Mouse (Mus musculus) kidney, postnatal 10 days (tissue): ENCODE measurements around the gene Scrt2.
"Not testable (repeated sequence)": the region's sequence is repeated elsewhere in the genome, so short reads cannot be mapped to it uniquely, and the experiment has no call there.

Experiments used
- DNase-seq: peaks from one replicate; pipeline ENCODE4 v3.0.0; 2021; ENCODE audit warnings: mixed read lengths

Scrt2 gene

GRCm38 (mm10) chr2:152080685-152081541, at the start of gene Scrt2:
Gene Scrt2 (plus strand): TSS chr2:152081529.
- peak; percentile 34 for DNase-seq

DNA sequence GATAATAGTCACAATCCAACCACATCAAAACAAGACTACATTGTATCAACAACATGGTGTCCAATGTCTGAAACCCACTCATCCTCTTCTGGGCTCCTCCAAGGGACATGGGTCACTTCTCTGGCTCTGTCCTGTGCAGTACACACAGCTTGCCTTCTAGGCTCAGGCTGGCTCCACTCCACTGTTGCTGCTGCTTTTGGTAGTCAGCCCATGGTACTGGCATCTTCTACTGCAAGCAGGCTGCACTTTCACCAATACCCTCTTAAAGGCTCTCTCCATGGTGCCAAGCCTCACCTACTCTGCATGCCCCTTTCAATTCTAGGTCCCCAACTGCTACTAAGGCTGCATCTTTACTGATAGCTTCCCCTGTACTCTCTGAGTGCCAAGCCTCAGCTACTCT, 41.2 kb upstream of the Scrt2 start:
- DNase-seq, result no peak

DNA sequence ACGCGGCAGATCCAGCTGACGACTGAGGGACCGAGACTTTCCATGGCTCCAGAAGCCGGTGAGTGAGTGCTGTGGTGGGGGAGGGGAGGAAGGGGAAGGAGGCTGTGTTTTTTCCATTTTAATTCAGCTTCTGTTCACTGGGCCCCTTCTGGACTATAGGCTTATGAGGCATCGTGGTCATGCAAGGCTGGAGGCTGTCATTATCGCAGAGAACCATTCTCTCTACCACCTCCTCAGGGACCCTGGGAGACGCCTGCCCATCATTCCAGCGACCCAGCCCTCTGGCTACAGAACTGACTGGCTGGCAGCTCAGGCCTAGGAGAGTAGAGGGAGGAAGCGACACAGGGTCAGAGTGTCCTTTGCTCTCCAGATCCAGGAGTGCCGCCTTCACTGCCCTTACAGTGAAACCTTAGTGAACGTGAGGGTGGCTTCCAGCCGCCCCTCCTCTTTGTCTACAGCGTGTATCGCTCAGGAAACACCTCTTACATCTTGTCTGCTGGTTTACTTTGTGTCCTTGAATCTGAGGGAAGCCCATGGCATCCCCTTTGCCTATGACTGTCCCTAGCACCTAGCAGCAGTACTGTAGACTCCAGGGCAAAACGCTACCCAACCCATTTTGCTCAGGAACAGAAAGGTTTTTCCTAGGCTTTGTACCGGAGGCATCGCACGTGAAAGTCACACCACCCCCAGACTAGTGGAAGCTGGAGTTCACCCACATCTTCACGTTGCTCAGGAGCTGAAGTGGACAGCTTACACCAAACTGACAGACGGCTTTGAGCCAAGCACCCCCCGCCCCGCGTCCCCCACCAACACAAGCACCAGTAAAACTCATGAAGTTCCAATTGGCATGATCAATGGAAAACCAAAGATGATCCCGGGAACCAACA, 34.0 kb upstream of the Scrt2 start:
- no peak for DNase-seq

GRCm38 (mm10) chr2:152048003-152048980, 33.0 kb upstream of the Scrt2 start:
- DNase-seq, result peak; percentile 24

DNA sequence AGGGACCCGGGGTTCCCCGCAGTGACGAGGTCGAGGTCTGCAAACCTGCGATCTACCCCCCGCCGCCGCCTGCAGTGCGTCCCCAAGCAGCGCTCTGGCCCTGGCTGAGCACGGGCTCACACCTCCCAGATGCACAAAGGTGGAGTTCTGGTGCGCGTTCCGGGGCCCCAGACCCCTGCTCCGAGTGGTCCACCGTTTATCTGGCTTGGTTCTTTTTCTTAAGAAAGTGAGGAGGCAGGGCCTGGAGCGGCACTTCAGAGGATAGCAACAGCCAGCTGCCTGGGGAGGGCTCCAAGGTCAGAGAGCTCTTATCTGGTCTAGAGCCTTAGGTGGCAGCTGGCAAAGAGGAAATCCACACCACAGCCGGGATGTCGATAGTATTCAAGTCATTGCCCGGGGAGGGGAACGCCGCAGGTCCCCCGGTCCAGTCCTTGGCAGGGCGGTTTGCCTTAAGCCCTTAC, 32.3 kb upstream of the Scrt2 start:
- DNase-seq, result peak; percentile 13

DNA sequence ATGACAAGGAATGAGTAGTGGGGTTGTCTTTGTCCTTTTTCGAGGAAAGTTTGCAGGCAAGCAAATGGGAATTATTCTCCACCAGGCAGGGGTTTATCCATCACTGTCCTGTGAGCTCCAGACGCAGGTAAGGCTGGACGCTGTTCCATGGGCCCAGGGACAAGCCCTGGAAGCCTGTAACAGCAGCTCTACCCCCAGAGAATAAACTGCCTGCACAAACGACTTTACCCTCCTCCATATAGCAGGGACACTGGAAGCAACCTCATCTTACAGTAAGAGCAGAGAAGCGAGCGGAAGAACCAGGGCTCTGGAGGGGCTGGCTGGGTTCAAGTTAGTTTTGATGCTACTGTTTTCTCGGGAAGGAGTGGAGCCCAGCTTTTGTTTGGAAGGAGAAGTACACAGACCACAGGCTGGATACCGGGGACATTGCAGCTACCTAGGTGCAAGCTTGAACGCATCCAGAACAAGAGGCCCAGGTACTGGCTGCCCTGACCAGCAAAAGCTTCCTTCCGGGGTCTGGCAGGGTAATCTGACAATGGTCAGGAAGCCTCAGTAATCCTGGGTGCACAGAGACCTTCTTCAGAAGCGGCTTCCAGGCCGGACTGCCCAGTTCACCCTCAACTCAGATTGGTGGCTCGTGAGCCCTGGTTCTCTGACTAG, 31.6 kb upstream of the Scrt2 start:
- no peak for DNase-seq

DNA sequence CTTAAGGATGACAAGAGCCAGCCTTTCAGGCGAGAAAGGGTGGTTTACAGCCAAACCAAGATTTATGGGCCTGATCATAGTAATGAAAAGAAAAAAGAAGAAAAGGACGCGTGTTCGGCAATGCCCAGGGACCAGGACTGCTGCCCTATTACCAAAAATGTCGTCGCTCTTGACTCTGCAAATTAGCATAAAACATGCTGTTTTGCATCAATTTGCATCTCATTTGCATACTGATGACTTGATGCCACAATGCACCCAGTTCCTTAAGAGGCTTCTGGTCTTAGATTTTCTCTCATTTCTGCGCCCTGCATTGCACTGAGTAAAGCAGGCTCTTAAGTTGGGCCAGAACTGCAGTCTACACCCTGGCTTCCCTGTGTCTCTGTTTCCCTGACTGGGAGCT, 31.0 kb upstream of the Scrt2 start:
- no peak for DNase-seq

- DNase-seq, result no peak
These were observed 29.3 kb upstream of the Scrt2 start for GRCm38 (mm10) chr2:152051985-152052384.

DNA sequence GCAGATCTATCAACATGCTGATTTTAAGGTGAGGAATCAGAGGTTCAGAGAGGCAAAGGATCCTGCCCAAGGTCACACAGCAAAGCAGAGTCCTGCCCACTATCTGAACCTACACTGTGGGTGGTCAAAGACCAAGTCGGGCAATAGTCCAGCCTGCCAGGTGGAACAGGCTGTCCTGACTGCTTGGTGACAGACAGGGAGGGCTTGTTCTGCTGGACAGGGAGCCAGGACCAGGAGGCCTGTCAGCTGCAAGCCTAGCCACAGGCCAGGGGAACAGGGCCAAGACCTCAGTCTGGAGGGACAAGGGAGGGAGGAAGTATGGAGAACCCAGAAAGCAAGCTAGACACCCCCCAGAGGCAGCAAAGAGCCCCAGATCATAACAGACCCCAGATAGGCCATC, 25.9 kb upstream of the Scrt2 start:
- no peak for DNase-seq

DNA sequence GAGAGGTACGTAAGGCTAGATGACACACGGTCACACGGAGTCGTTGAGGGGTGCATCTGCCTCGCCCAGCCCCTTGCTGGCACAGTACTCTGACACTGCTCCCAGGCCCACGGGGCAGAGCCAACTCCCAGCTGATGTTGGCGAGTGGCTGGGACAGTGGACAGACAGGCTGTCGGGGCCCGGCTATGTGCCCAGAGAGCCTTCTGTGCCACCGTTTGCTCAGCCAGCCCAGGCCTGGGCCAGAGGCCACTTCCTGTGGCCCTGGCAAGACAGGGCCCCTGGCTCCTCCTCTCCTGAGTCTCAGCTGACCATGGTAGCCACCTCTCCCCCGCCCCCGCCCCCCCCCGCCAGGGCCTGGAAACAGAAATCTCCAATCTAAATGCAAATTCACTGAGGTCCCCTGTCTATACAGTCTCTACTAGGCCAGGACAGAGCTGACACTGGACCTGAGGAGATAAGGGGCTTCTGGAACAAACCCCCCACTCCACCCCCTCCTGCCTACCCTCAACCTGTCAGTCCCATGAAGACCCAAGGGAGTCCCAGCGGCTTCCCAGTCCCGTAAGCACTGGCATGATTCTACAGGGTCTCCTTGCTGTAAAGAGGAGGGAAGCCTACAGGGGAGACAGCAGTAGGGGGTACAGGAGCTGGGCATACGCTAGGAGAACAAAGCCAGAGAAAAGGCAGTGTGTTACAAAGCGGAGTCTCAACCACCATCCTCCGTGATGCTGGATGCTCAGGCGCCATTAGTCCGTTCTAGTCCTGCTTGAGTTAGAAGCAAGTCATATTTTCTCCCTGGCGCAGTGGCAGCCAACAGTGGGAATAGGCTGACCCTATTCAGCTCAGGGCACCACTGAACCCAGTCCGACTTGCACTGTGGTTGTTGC, 24.7 kb upstream of the Scrt2 start:
- DNase-seq, result no peak

DNA sequence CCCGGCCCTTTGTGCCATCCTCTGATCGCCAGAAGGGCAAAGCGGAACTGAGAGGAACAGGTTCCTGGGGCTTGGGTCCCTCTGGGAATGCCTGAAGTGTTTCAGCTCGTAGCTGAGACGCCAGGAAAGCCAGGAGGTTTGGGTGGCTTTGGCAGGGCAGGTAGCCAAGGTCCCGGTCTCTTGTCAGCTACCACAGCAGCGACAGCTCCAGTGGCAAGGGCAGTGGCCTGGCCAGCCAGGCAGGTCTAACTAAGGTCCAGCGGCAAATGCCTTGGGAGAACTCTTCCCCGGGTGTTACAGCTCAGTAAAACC, 24.1 kb upstream of the Scrt2 start:
- no peak for DNase-seq

- not testable (repeated sequence) for DNase-seq
These were observed 18.5 kb upstream of the Scrt2 start for GRCm38 (mm10) chr2:152062817-152063216.

- no peak for DNase-seq
These were observed 12.5 kb upstream of the Scrt2 start for GRCm38 (mm10) chr2:152068660-152069433.

DNA sequence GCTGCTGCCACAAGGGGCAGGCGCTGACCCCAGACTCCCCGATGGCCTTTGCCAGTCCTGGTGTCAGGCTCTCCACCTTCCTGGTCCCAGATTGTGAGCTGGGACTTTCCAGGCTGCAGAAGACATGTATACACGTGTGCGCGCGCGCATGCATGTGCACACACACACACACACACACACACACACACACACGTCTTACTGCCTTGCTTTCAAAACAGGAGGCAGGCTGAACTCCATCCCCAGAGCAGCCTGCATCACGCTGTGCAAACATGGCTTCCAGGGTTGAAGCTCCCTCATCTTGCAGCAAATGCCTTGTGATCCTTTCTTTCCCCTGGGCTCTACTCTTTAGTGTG, 11.9 kb upstream of the Scrt2 start:
- no peak for DNase-seq

- no peak for DNase-seq
These were observed 11.4 kb upstream of the Scrt2 start for GRCm38 (mm10) chr2:152069941-152070340.

DNA sequence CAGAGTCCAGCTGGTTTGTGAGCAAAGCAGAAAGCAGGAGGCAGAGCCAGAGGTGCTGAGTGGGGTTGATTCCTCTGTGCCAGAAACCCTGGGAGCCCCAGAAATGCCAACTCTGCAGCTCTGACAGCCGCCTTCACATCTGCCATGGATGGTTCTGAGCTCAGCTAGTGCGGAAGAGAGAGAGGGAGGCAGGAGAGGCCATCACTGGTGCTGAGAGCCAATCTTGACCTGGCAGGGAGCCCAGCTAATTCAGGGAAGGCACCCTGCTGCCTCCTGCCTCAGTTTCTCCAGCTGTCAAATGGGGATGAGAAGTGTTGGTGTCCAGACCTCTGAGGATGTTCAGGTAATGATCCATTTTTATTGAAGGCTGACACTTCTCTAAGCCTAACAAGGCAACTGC, 6.8 kb upstream of the Scrt2 start:
- no peak for DNase-seq

DNA sequence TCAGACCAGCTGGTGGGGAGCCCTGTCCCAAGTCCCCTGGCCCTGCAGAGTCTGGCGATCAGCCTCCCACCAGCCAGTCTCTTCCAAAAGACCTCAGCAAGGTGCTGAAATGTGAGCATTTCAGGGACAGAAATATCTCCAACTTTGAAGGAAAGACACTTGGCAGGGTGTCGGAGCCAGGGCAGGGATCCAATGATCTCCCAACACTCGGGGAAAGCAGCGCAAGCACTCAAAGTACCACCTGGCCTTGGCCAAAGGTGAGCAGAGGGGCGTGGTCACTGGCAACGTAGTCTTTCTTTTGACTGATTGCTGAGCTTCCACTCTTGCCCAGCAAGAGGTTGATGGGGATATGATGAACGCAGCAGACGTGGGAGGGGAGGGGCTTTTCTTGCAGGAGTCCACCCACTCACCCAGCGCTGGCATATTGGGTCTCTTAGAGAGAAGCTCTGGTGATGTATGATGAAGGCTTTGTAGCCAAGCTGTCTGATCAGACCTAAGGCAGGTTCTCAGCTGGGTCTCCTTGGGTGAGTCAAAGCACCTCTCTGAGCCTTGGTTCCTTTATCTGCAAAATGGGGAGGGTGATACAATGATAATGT, 5.9 kb upstream of the Scrt2 start:
- DNase-seq, result no peak

DNA sequence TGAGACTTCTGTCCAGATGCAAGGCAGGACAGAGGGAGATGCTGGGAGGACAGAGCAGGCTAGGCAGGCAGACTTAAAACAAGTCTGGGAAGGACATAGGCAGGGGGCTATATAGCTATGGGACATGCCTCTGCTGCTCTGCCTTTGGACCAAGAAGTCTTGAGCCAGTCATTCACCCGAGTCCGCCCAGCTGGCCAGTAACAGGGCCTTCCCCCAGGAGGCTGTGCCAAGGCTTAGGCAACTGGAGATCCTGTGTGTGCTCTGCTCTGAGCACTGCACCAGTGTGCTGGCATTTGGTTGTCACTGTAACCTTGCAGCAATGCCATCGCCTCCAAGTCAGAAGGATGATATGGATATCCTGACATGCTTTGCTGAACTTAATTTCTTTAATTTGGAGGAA, 4.0 kb upstream of the Scrt2 start:
- no peak for DNase-seq

DNA sequence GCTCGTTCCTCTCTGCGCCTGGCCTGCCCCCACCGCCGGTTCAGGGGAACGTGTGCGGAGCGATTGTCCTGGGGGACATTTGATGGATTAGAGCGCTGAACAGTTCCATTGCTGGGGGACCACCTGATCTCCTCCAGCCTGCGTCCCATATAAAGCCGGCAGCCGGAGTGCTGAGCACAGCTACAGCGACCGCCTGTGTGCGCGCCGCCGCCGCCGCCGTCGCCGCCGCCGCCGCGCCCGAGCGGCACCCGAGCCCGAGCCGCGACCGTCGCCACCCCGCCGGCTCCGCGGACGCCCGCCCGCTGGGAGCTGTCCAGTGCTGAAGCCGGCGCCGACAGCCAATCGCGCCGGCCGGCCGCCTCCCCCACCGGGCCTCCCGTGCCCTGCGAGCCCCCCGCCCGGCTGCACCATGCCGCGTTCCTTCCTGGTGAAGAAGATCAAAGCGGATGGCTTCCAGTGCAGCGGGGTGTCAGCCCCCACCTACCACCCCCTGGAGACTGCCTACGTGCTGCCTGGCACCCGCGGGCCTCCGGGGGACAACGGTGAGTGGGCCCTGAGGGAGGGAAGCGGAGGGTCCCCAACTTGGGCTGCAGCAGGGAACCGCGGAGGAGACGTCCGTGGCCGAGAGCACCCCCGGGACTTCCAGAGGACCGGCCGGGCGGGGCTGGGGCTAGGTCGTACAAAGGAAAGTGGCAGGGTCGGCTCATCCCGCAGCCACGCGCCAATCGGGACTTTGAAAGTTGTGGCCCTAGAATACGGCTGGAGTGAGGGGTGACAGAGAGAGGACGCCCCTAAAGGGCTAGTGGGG, 516 bp downstream of the Scrt2 start:
- peak; percentile 95 for DNase-seq
